Mouse (Mus musculus): ENCODE data around the gene Kcnk12.

DNA sequence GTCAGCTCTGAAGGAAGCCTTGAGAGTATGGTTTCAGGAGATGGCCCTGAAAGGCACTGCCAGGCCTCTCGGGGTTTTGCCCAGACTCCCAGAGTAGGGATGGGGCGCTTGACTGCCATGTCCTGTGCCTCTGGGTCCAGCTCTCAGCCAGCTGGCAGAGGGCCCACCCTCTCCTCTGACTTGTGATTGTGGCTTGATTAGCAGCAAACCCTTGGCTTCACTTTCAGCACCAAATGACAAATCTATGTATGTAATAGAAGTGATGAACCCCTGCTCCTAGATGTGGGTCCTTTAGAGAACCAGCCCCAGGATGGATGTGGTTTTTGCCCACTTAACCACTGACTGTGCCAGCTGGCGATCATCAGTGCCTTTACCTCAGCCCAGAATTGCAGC, 2.1 kb upstream of the Kcnk12 start:
- TF ChIP-seq POLR2A (IDR thresholded peaks at IDR 0.05; ENCODE audit: extremely low read depth, insufficient read depth, low read length): no peak
- no peak for TF ChIP-seq CTCF (IDR thresholded peaks at IDR 0.05; ENCODE audit: low read depth, low read length)
